Mouse (Mus musculus) frontal cortex, postnatal 14 days (tissue): ENCODE measurements around the gene Sval2.

ENCODE experiments used
- DNase-seq, 2 experiments: peaks; one replicate each; pipeline ENCODE4 v3.0.0; 2022; ENCODE audit warnings: low spot score in 2 of 2

Sval2 gene

GRCm38 (mm10) chr6:41852689-41853088 lies at the start of gene Sval2:
Gene Sval2, plus strand, starts transcription at chr6:41852989.
- DNase-seq: no peak

GRCm38 (mm10) chr6:41824086-41824485 lies 28.7 kb upstream of the Sval2 start:
- DNase-seq: no peak

GRCm38 (mm10) chr6:41829516-41829915 lies 23.3 kb upstream of the Sval2 start:
- no peak for DNase-seq

GRCm38 (mm10) chr6:41847235-41847634 lies 5.6 kb upstream of the Sval2 start, which contains the start of gene Pip:
Gene Pip, plus strand, starts transcription at chr6:41847535.
- DNase-seq: no peak

GRCm38 (mm10) chr6:41864038-41864437 lies 11.2 kb downstream of the Sval2 start:
- no peak for DNase-seq

- DNase-seq: no peak
These were observed 58.8 kb downstream of the Sval2 start for GRCm38 (mm10) chr6:41911625-41912024.
